Mouse (Mus musculus) lung, adult 2 months (tissue): ENCODE measurements around the gene Vmn2r87.
"Not testable (repeated sequence)": the region's sequence is repeated elsewhere in the genome, so short reads cannot be mapped to it uniquely, and the experiment has no call there.

ENCODE experiments used
- CTCF ChIP-seq: fragments of 200-500 bp; IDR thresholded peaks from 2 replicates; pipeline ENCODE4 v1.5.1; 2011; ENCODE audit warnings: mild to moderate bottlenecking, low read length, control low read depth; ENCODE audit not compliant: insufficient read depth
- POLR2A ChIP-seq: fragments of 200-500 bp; IDR thresholded peaks from 2 replicates; pipeline ENCODE4 v1.6.1; 2011; ENCODE audit warnings: low read depth, mild to moderate bottlenecking, control low read depth, low read length, borderline replicate concordance; ENCODE audit errors: extremely low read depth

- TF ChIP-seq CTCF, POLR2A: not testable (repeated sequence)
Measured at GRCm38 (mm10) chr10:130422368-130422767, 74.8 kb downstream of the Vmn2r87 start.
